Mouse (Mus musculus) gastrocnemius, postnatal 25 days (tissue): ENCODE results near the gene Cyp4f18. TPM values are rescaled to one million over a fixed set of nuclear protein-coding genes. Genes with fewer than 3 reads are reported as not detected.

Experiments
- total RNA-seq, 2 experiments: library from RNA; stranded (reverse); gene quantifications; 1 replicate in 1 of 2; 2 replicates in 1 of 2; pipeline ENCODE4 v1.2.3; 2021

Gene Cyp4f18
- total RNA-seq, 2 experiments from 2014 or later = 0.36 to 0.40 TPM

Other genes starting within 250 kb of the Cyp4f18 start
- gene Zfp709, start 127.6 kb downstream of the Cyp4f18 start, total RNA-seq = 1 to 10 TPM; 2.3 to 2.6 TPM
- 1 to 10 TPM; 2.5 to 2.6 TPM for gene Zfp882, start 101.0 kb downstream of the Cyp4f18 start, total RNA-seq
- 10 to 100 TPM; 14.5 to 18.5 TPM for gene Zfp617, start 101.0 kb downstream of the Cyp4f18 start, total RNA-seq
- 1 to 10 TPM; 2.4 to 3.0 TPM for gene Zfp961, start 58.6 kb downstream of the Cyp4f18 start, total RNA-seq
- not detected for gene Olfr372, start 31.6 kb upstream of the Cyp4f18 start, total RNA-seq
- gene Olfr373, start 73.6 kb upstream of the Cyp4f18 start, total RNA-seq = not detected
- not detected for gene Olfr374, start 97.4 kb upstream of the Cyp4f18 start, total RNA-seq
- 10 to 100 TPM; 41.3 to 53.8 TPM for gene Tpm4, start 125.3 kb upstream of the Cyp4f18 start, total RNA-seq
- gene Rab8a, start 151.6 kb upstream of the Cyp4f18 start, total RNA-seq = 10 to 100 TPM in 1 of 2 experiments, 1 to 10 TPM in 1; 9.7 to 11.4 TPM
- not detected for gene Hsh2d, start 180.0 kb upstream of the Cyp4f18 start, total RNA-seq
- not detected for gene Cib3, start 203.2 kb upstream of the Cyp4f18 start, total RNA-seq
- not detected for gene Gm11034, start 204.0 kb upstream of the Cyp4f18 start, total RNA-seq
- gene Fam32a, start 210.1 kb upstream of the Cyp4f18 start, total RNA-seq = 10 to 100 TPM in 1 of 2 experiments, 1 to 10 TPM in 1; 8.8 to 11.9 TPM
- gene Ap1m1, start 230.4 kb upstream of the Cyp4f18 start, total RNA-seq = 10 to 100 TPM; 21.0 to 22.2 TPM